Mouse (Mus musculus): ENCODE measurements around the gene Pycard.
"Not testable (repeated sequence)": the region's sequence is repeated elsewhere in the genome, so short reads cannot be mapped to it uniquely, and the experiment has no call there.

Gene Pycard

GRCm38 (mm10) chr7:127993341-127993977 lies at the start of gene Pycard:
TSS of gene Pycard (minus strand) at chr7:127993867.
- in situ Hi-C loops (cut with MboI, MseI) = no loop called here

DNA sequence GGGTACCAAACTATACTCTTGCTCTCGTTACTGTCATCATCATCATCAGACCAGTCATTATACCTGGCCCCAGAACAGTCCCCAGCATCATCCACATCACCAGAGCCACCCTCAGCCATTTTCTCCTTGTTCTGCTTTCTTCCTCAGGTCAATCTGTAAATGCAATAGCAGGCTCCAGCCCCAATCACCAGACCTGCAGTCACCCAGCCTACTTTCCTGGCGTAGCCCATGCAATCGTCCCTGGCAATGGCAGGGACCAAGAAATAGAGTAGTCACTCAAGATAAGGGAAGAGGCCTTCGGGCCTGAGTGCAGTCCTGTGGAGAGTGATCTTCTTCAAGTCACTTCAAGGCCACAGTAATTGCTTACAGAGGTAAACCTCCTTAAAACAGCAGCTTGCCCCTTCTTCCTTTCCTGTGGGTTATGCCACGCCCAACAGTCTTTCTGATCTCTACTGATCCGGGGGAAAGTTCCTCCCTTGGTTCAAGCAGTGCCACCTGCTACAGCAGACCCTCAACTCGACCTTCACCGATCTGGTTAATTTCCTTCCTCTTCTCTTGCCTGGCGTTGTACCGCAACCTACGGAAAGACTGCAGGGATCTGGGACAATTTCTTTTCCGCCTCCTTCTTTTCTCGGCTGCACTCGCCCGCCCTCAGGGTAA lies 48.6 kb upstream of the Pycard start:
- in situ Hi-C loops (cut with MboI, MseI) = not testable (repeated sequence)

DNA sequence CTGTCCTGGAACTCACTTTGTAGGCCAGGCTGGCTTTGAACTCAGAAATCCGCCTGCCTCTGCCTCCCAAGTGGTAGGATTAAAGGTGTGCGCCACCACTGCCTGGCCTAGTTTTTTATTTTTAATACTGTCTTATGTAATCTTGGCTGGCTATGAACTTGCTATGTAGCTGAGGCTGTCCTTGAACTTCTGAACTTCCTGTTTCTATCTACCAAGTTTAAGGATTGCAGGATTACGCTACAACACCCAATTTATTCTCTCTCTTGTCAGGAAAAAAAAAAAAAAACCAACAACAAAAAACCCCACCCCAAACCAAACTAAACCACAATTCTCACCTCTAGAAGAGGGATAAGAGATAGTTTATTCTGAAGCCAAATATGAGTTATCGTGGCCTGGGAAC lies 39.9 kb upstream of the Pycard start:
- in situ Hi-C loops (cut with MboI, MseI) = no loop called here

- in situ Hi-C loops (cut with MboI, MseI) = no loop called here
These were observed 39.3 kb upstream of the Pycard start for GRCm38 (mm10) chr7:128032989-128033293.

DNA sequence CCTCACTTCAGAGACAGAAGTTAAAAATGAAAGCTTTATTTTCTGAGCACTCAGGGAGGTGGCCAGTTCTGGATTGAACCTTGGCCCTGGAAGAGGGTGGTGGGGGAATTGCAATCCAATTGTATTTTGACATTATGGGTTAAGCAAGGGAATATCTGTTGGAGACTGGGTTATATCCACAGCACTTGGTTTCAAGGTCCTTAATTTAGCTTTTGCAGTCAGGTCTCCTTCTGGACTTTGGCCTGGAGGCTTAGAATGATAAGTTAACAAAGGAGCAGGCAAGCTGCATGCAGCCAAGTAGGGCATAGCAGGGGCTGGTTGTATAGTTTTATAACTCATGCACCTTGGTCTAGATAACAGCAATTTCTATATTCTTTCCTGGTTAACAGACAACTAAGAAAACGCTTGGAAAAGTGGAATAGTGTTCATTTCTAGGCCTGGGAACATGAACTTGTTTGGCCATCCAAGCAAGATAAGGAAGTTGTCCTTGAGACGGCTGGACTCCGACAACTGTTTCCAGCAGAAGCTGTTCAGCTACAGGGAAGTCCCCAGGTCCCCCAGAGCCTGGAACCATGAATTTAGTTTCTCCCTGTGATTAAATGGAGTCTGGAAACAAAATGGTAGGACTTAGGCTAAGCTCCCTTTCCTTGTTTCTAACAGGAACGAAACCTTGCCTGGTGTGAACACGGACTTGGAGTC lies 38.8 kb upstream of the Pycard start:
- in situ Hi-C loops (cut with MboI, MseI) = no loop called here

DNA sequence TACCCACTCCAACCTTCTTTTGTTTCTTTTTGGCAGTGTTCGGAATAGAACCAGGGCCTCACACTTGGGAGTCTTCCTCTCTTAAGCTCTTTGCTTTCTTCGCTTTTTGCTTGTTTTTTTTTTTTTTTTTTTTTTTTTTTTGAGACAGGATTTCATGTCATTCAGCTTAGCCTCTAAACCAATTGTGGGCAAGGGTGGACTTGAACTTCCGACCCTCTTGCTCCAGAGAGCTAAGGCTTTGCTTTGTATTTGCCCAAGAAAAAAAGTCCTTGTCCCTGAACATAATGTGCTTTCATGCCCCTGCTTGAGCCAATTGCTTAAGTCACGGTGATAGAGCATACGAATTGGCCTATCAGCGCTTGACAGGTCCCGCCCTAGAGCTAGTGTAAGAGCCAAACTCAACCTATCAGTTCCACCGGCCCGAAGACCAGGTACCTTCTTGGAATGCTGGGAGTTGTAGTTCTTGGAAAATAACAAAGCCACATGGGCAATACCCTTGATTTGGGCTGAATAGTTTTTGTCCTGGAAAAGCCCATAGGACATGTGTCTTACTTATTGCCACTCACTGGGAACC lies 37.8 kb upstream of the Pycard start:
- in situ Hi-C loops (cut with MboI, MseI) = no loop called here

DNA sequence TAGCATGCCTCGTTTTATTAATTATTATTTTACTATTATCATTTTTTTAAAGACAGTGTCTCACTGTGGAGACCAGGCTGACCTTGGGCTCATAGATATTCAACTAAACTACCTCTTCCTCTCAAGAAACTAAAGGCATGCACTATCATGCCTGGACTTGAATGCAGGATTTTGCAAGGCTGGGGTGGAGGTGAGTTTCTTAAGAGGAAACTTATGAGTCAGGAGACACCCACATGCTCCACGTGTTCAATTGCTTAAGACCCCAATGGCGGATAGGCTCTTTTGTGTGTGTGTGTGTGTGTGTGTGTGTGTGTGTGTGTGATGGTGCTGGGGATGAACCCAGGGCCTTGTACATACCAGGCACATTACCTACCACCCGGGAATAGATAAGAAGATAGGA lies 31.7 kb upstream of the Pycard start:
- in situ Hi-C loops (cut with MboI, MseI) = no loop called here

DNA sequence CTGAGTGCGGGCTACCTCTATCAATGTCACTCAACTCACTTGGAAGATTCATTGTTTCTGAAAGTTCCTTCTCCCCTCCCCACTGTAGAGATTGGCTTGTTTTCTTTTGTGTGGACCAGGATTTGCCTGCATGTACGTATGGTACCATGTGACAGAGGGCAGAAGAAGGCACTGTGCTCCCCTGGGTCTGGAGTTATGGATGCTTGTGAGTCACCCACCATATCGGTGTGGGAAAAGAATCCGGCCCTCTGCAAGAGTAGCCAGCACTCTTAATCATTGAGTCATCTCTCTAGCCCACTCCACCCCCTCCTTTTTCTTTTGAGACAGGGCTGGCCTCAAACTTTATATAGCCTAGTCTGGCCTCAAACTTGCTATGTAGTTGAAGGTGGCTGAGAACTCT lies 31.3 kb upstream of the Pycard start:
- in situ Hi-C loops (cut with MboI, MseI) = no loop called here

DNA sequence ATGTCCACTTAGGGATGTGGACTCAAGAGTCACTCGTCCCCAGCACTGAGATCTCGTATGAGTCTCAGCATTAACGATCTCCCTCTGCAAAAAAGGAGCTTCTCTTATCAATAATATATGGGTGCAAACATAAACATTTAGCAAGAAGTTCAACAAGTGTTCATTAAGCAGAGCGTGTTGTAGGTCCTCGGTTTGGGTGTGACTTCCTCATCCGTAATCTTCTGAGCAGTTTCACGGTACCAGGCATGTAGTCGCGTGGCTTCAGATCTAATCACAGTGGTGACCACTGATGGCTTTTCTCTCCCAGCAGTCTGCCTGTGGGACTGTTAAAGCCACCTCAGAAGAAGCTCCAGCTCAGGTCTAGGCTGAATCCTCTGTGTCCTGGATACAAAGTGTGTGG lies 30.7 kb upstream of the Pycard start:
- in situ Hi-C loops (cut with MboI, MseI) = no loop called here

DNA sequence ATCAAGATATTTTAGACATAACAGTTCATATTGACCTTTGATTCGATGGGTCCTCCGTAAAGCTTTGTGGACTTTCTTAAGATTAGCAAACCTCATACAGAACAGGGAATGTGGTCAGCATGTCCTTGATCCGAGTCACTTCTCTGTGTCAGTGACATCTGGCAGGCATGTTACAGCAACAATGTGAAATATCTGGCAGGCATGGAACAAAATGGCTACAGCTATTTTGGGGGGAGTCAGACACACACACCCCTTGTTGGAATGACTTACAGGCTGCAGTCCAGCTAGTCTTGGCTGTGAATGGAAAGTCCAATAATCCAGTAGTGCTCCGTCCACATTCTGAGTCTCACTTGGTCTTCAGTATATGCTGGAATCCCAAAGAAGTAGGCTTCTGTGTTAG lies 29.9 kb upstream of the Pycard start:
- in situ Hi-C loops (cut with MboI, MseI) = no loop called here

DNA sequence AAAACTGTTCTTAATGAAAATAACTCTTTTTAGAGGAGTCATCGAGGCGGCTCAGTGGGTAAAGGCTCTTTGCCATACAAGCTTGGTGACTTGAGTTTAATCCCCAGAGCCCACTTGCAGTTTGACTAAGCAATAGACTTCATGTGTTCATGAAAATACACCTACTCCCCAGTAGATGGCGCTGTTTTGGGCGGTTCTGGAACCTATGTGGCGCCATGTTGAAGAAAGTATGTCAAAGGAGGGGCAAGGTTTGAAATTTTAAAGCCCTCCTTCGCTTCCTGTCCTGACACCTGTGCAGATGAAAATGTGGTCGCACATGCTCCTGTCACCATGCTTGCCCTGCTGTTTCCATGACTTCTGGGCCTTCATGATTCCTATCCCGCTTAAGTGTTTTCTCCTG lies 29.3 kb upstream of the Pycard start:
- in situ Hi-C loops (cut with MboI, MseI) = no loop called here

DNA sequence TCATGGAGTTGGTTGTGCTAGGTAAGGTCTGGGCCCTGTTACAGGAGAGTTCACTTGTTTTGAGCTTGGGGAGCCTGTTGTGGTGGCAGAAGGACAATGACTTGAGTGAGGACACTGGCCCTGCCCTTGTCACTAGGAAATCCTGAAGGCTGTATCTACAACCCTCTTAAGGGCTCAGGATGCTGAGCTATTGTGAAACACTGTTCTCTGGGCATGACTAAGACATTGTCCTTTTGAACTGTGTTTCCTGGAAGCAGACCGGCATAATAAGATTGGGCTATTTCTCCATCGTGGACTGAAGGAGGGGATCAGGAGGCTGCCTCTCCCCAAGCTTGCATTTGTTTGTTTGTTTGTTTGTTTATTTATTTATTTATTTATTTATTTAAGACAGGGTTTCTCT lies 25.5 kb upstream of the Pycard start:
- in situ Hi-C loops (cut with MboI, MseI) = no loop called here

GRCm38 (mm10) chr7:128018275-128018674 lies 24.6 kb upstream of the Pycard start:
- in situ Hi-C loops (cut with MboI, MseI) = no loop called here

DNA sequence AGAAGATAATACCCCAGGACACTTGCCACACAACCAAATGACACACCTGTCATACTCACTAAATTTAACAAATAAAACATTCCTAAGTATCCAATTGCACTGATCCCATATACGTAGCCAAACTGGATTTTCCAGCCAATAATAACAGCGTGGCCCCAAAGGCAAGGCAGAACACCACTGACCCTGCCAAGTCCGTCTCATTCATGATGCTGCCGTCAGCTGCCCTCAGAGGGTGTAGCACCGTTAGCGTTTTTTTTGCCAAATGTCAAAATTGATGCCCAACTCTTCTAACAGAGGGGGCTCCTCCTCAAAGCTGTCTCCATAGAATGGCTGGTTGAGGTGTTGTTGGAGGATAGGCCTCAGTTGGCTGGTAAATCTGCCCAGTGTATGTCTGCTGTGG lies 23.0 kb upstream of the Pycard start:
- in situ Hi-C loops (cut with MboI, MseI) = no loop called here

DNA sequence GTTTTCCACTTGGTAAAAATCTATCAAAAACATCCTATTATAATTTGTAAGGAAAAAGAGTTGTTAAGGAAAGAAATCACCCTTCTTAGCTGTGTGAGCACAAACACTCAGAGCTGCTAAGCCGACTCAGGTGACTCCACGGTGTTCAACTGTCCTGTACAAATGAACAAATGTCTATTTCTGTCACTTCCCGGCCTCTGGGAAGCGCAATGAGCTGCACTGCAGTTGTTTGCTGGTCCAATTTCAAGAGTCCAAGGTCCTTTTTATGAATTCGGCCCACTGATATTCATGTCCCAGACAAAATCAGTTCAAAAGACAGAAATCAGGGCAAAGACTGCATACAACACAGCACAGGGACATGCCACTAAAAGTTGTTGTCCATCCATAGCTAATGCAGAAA lies 22.5 kb upstream of the Pycard start:
- in situ Hi-C loops (cut with MboI, MseI) = not testable (repeated sequence)

GRCm38 (mm10) chr7:128013116-128013515 lies 19.4 kb upstream of the Pycard start:
- in situ Hi-C loops (cut with MboI, MseI) = loop anchor here (5.0 kb wide), 1 partner anchor 59 kb away; no protein-coding TSS in a partner anchor

DNA sequence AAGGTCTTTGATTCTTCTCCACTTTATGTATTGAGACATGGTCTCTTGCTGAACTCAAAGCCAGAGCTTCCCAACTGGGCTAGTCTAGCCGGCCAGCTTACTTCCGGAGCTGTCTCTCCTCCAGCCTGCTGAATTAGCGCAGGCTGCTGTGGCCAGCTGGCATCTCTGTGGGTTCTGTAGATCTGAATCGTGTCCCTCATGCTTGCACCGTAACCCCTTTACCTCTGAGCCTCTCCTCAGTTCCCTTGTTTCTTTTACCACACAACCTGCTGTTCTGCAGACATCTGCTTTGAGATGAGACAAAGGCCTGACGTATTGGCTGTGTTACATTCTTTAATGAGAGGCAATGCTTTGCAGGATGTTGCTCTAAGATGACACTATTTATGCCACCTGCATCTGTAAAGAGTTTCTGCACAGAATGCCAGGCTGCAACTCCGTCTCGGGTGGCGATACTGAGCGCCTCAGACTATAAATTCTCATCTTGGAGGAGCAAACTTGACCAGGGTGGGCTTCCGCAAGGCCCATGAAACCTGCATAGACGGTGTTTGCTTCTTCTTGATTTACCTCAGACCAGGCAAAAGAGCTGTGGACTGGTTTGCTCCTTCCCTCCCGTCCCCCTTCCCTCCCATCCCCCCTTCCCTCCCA lies 18.6 kb upstream of the Pycard start:
- in situ Hi-C loops (cut with MboI, MseI) = loop anchor here (5.0 kb wide), 1 partner anchor 60 kb away; no protein-coding TSS in a partner anchor

DNA sequence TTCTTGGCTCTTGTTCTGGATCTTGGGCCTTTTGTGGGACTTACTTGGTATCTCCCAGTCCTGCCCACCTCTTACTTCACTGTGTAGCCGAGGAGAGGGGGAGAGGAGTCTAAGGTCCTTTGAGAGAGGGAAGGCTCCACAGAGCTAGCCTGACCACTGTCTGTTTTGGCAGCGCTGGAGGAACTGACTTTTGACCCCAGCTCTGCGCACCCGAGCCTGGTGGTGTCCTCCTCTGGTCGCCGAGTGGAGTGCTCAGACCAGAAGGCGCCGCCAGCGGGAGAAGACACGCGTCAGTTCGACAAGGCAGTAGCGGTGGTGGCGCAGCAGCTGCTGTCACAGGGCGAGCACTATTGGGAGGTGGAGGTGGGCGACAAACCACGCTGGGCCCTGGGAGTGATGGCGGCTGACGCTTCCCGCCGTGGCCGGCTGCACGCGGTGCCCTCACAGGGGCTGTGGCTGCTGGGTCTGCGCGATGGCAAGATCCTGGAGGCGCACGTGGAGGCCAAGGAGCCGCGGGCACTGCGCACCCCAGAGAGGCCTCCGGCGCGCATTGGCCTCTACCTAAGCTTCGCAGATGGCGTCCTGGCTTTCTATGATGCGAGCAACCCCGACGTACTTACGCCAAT lies 16.2 kb upstream of the Pycard start:
- in situ Hi-C loops (cut with MboI, MseI) = loop anchor here (5.0 to 10.0 kb wide), 2 partner anchors 62 to 195 kb away; partner anchors contain the start of gene Cox6a2

- in situ Hi-C loops (cut with MboI, MseI) = loop anchor here (10.0 kb wide), 1 partner anchor 199 kb away; the partner anchor contains the start of gene Cox6a2
These were observed 12.5 kb upstream of the Pycard start for GRCm38 (mm10) chr7:128006193-128006592.

DNA sequence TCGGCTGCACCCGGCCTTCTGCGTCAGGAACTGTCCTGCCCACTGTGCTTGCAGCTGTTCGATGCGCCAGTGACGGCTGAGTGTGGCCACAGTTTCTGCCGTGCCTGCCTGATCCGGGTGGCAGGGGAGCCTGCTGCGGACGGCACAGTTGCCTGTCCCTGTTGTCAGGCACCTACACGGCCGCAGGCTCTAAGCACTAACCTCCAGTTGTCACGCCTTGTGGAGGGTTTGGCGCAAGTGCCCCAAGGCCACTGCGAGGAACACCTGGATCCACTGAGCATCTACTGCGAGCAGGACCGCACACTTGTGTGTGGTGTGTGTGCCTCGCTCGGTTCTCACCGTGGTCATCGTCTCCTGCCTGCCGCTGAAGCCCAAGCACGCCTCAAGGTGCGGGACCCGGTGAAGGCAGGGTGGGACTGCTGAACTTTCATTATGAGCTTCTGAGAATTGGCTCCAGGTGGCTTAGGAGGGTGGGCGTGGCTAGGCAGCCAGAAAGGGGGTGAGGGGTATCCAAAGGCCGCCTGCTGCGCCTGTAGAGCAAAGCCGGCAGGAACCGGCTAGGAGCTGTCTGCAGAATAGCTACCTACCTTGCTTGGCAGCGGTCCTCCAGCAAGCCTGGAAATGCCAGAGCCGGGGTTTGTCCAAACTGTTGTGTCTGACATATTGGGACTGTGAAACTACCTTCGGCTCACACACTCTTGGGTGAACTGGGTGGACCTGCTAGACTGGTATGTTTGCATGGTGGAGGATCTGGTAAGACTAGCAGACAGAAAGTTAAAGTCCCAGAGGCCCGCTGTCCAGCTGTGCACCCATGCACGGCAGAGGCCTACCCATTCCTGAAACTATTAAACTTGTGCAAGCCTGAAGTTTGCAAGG lies 11.1 kb upstream of the Pycard start:
- in situ Hi-C loops (cut with MboI, MseI) = loop anchor here (10.0 kb wide), 1 partner anchor 200 kb away; the partner anchor contains the start of gene Cox6a2

- in situ Hi-C loops (cut with MboI, MseI) = loop anchor here (10.0 kb wide), 1 partner anchor 201 kb away; the partner anchor contains the start of gene Cox6a2
These were observed 10.5 kb upstream of the Pycard start for GRCm38 (mm10) chr7:128004150-128004486.
